Mouse (Mus musculus): ENCODE measurements around the gene Gnas. TPM values are rescaled to one million over a fixed set of nuclear protein-coding genes. Genes with fewer than 3 reads are reported as not detected.
A peak's percentile ranks its signal among the peaks of the same experiment; 100 is the strongest.
"Not testable (repeated sequence)": the region's sequence is repeated elsewhere in the genome, so short reads cannot be mapped to it uniquely, and the experiment has no call there.

The Gnas gene
- polyA plus RNA-seq, 1 experiment from 2014 or later, result 2,600 TPM

- Histone ChIP-seq H3K27ac (replicated peaks; ENCODE audit: low read depth, low read length) (peak overlapping the region; percentile 86), H3K9ac (ENCODE audit: low read depth, low read length) (no peak overlapping the region), H3K4me3 (ENCODE audit: low read depth, low read length) (no peak overlapping the region), H3K4me1 (ENCODE audit: control insufficient read depth, insufficient read depth, low read length) (peaks cover 43% of the 10 kb centered on the region), H3K9me3 (ENCODE audit: control insufficient read depth, low read length) (no peaks in the 10 kb centered on the region), H3K27me3 (replicated peaks; ENCODE audit: control insufficient read depth, insufficient read depth, low read length) (no peaks in the 10 kb centered on the region), H3K4me2 (ENCODE audit: low read depth, low read length) (no peak overlapping the region; the same call in 1 of the 2 replicates), H3K36me3 (ENCODE audit: control insufficient read depth, insufficient read depth, low read length) (peaks cover 73% of the 10 kb centered on the region)
- 95% methylated on average over 16 of the region's 16 CpGs for WGBS
- DNase-seq (ENCODE audit: low spot score) (no peak), ATAC-seq (ENCODE audit: low read depth) (no peak)
Measured at GRCm38 (mm10) chr2:174344996-174345395, 60.9 kb downstream of the Gnas start.

GRCm38 (mm10) chr2:174346612-174346998 lies 62.5 kb downstream of the Gnas start, which contains the start of gene Gm20721:
Gm20721 (minus strand) TSS chr2:174346712.
- Histone ChIP-seq H3K27me3 (replicated peaks; ENCODE audit: control insufficient read depth, insufficient read depth, low read length) (no peaks in the 10 kb centered on the region), H3K4me3 (ENCODE audit: low read depth, low read length) (no peak within 1 kb of the TSS), H3K4me1 (ENCODE audit: control insufficient read depth, insufficient read depth, low read length) (peaks cover 32% of the 10 kb centered on the region), H3K9me3 (ENCODE audit: control insufficient read depth, low read length) (no peaks in the 10 kb centered on the region), H3K27ac (replicated peaks; ENCODE audit: low read depth, low read length) (no peak within 1 kb of the TSS), H3K9ac (ENCODE audit: low read depth, low read length) (no peak within 1 kb of the TSS), H3K36me3 (ENCODE audit: control insufficient read depth, insufficient read depth, low read length) (peaks cover 58% of the 10 kb centered on the region), H3K4me2 (ENCODE audit: low read depth, low read length) (no peak within 1 kb of the TSS)
- ATAC-seq (ENCODE audit: low read depth) (no peak), DNase-seq (ENCODE audit: low spot score) (no peak)
- 89% methylated on average over 5 of the region's 5 CpGs for WGBS

GRCm38 (mm10) chr2:174346999-174347668 lies 63.0 kb downstream of the Gnas start:
- WGBS, result 94% methylated on average over 2 of the region's 2 CpGs
- H3K36me3 ChIP-seq (ENCODE audit: control insufficient read depth, insufficient read depth, low read length), result peaks cover 53% of the 10 kb centered on the region
- H3K4me1 ChIP-seq (ENCODE audit: control insufficient read depth, insufficient read depth, low read length), result peaks cover 27% of the 10 kb centered on the region
- ATAC-seq (ENCODE audit: low read depth); H3K27ac ChIP-seq (replicated peaks; ENCODE audit: low read depth, low read length); DNase-seq (ENCODE audit: low spot score); H3K4me3 ChIP-seq (ENCODE audit: low read depth, low read length); H3K27me3 ChIP-seq (replicated peaks; ENCODE audit: control insufficient read depth, insufficient read depth, low read length); H3K9ac ChIP-seq (ENCODE audit: low read depth, low read length); H3K9me3 ChIP-seq (ENCODE audit: control insufficient read depth, low read length); H3K4me2 ChIP-seq (ENCODE audit: low read depth, low read length): not testable (repeated sequence)

GRCm38 (mm10) chr2:174358516-174358915 lies 74.4 kb downstream of the Gnas start:
- peaks cover 4% of the 10 kb centered on the region; the same call in 1 of the 2 replicates for H3K9me3 ChIP-seq (ENCODE audit: control insufficient read depth, low read length)
- no peak overlapping the region for H3K4me3 ChIP-seq (ENCODE audit: low read depth, low read length)
- H3K36me3 ChIP-seq (ENCODE audit: control insufficient read depth, insufficient read depth, low read length), result no peaks in the 10 kb centered on the region
- H3K27ac ChIP-seq (replicated peaks; ENCODE audit: low read depth, low read length), result no peak overlapping the region
- H3K27me3 ChIP-seq (replicated peaks; ENCODE audit: control insufficient read depth, insufficient read depth, low read length), result no peaks in the 10 kb centered on the region
- 94% methylated on average over 4 of the region's 4 CpGs for WGBS
- no peak overlapping the region for H3K4me2 ChIP-seq (ENCODE audit: low read depth, low read length)
- DNase-seq (ENCODE audit: low spot score), result no peak
- no peak for ATAC-seq (ENCODE audit: low read depth)
- H3K9ac ChIP-seq (ENCODE audit: low read depth, low read length), result no peak overlapping the region
- no peaks in the 10 kb centered on the region for H3K4me1 ChIP-seq (ENCODE audit: control insufficient read depth, insufficient read depth, low read length)

- H3K36me3 ChIP-seq (ENCODE audit: control insufficient read depth, insufficient read depth, low read length), result no peaks in the 10 kb centered on the region
- no peaks in the 10 kb centered on the region for H3K27me3 ChIP-seq (replicated peaks; ENCODE audit: control insufficient read depth, insufficient read depth, low read length)
- no peak overlapping the region for H3K27ac ChIP-seq (replicated peaks; ENCODE audit: low read depth, low read length)
- no peak overlapping the region for H3K4me3 ChIP-seq (ENCODE audit: low read depth, low read length)
- H3K9ac ChIP-seq (ENCODE audit: low read depth, low read length), result no peak overlapping the region
- H3K4me1 ChIP-seq (ENCODE audit: control insufficient read depth, insufficient read depth, low read length), result no peaks in the 10 kb centered on the region
- no peak for ATAC-seq (ENCODE audit: low read depth)
- WGBS, result 77% methylated on average over 4 of the region's 4 CpGs
- no peaks in the 10 kb centered on the region for H3K9me3 ChIP-seq (ENCODE audit: control insufficient read depth, low read length)
- no peak for DNase-seq (ENCODE audit: low spot score)
- H3K4me2 ChIP-seq (ENCODE audit: low read depth, low read length), result no peak overlapping the region
Measured at GRCm38 (mm10) chr2:174359656-174360055, 75.5 kb downstream of the Gnas start.

GRCm38 (mm10) chr2:174366571-174366970 lies 82.5 kb downstream of the Gnas start:
- Histone ChIP-seq H3K4me1 (ENCODE audit: control insufficient read depth, insufficient read depth, low read length) (no peaks in the 10 kb centered on the region), H3K27ac (replicated peaks; ENCODE audit: low read depth, low read length) (no peak overlapping the region), H3K4me2 (ENCODE audit: low read depth, low read length) (no peak overlapping the region), H3K9me3 (ENCODE audit: control insufficient read depth, low read length) (no peaks in the 10 kb centered on the region), H3K27me3 (replicated peaks; ENCODE audit: control insufficient read depth, insufficient read depth, low read length) (no peaks in the 10 kb centered on the region), H3K9ac (ENCODE audit: low read depth, low read length) (no peak overlapping the region), H3K36me3 (ENCODE audit: control insufficient read depth, insufficient read depth, low read length) (no peaks in the 10 kb centered on the region), H3K4me3 (ENCODE audit: low read depth, low read length) (no peak overlapping the region)
- ATAC-seq (ENCODE audit: low read depth) (no peak), DNase-seq (ENCODE audit: low spot score) (no peak)
- WGBS, result 88% methylated on average over 10 of the region's 10 CpGs

GRCm38 (mm10) chr2:174381021-174381420 lies 96.9 kb downstream of the Gnas start:
- DNase-seq (ENCODE audit: low spot score) (no peak), ATAC-seq (ENCODE audit: low read depth) (no peak)
- H3K36me3 ChIP-seq (ENCODE audit: control insufficient read depth, insufficient read depth, low read length), result no peaks in the 10 kb centered on the region
- no peak overlapping the region for H3K4me3 ChIP-seq (ENCODE audit: low read depth, low read length)
- no peak overlapping the region for H3K27ac ChIP-seq (replicated peaks; ENCODE audit: low read depth, low read length)
- 73% methylated on average over 9 of the region's 9 CpGs for WGBS
- no peak overlapping the region for H3K9ac ChIP-seq (ENCODE audit: low read depth, low read length)
- H3K4me2 ChIP-seq (ENCODE audit: low read depth, low read length), result no peak overlapping the region
- no peaks in the 10 kb centered on the region for H3K9me3 ChIP-seq (ENCODE audit: control insufficient read depth, low read length)
- H3K27me3 ChIP-seq (replicated peaks; ENCODE audit: control insufficient read depth, insufficient read depth, low read length), result no peaks in the 10 kb centered on the region
- H3K4me1 ChIP-seq (ENCODE audit: control insufficient read depth, insufficient read depth, low read length), result no peaks in the 10 kb centered on the region

GRCm38 (mm10) chr2:174391936-174392335 lies 107.8 kb downstream of the Gnas start:
- DNase-seq (ENCODE audit: low spot score) (no peak), ATAC-seq (ENCODE audit: low read depth) (no peak)
- no peak overlapping the region for H3K4me2 ChIP-seq (ENCODE audit: low read depth, low read length)

GRCm38 (mm10) chr2:174392554-174392953 lies 108.4 kb downstream of the Gnas start:
- Histone ChIP-seq H3K27ac (replicated peaks; ENCODE audit: low read depth, low read length) (no peak overlapping the region), H3K9ac (ENCODE audit: low read depth, low read length) (no peak overlapping the region), H3K4me2 (ENCODE audit: low read depth, low read length) (no peak overlapping the region), H3K4me3 (ENCODE audit: low read depth, low read length) (no peak overlapping the region), H3K36me3 (ENCODE audit: control insufficient read depth, insufficient read depth, low read length) (no peaks in the 10 kb centered on the region), H3K9me3 (ENCODE audit: control insufficient read depth, low read length) (peaks cover 14% of the 10 kb centered on the region), H3K27me3 (replicated peaks; ENCODE audit: control insufficient read depth, insufficient read depth, low read length) (no peaks in the 10 kb centered on the region), H3K4me1 (ENCODE audit: control insufficient read depth, insufficient read depth, low read length) (no peaks in the 10 kb centered on the region)
- ATAC-seq (ENCODE audit: low read depth), result no peak
- 49% methylated on average over 9 of the region's 9 CpGs for WGBS
- DNase-seq (ENCODE audit: low spot score), result no peak

More at GRCm38 (mm10) chr2:174391936-174392335, 107.8 kb downstream of the Gnas start:
- Histone ChIP-seq H3K4me1 (ENCODE audit: control insufficient read depth, insufficient read depth, low read length) (no peaks in the 10 kb centered on the region), H3K4me3 (ENCODE audit: low read depth, low read length) (no peak overlapping the region), H3K36me3 (ENCODE audit: control insufficient read depth, insufficient read depth, low read length) (no peaks in the 10 kb centered on the region), H3K27ac (replicated peaks; ENCODE audit: low read depth, low read length) (no peak overlapping the region), H3K9me3 (ENCODE audit: control insufficient read depth, low read length) (peaks cover 14% of the 10 kb centered on the region), H3K9ac (ENCODE audit: low read depth, low read length) (no peak overlapping the region), H3K27me3 (replicated peaks; ENCODE audit: control insufficient read depth, insufficient read depth, low read length) (no peaks in the 10 kb centered on the region)
- 78% methylated on average over 3 of the region's 3 CpGs for WGBS
